Mouse (Mus musculus): ENCODE results near the gene Nudt13. TPM values are rescaled to one million over a fixed set of nuclear protein-coding genes. Genes with fewer than 3 reads are reported as not detected.

The Nudt13 gene
- polyA plus RNA-seq, 1 experiment from 2014 or later = 12.6 TPM

GRCm38 (mm10) chr14:20347991-20348541, 53.6 kb downstream of the Nudt13 start, which contains the start of the genes Ecd and Fam149b:
TSS of gene Ecd (minus strand) at chr14:20348121.
TSS of gene Fam149b (plus strand) at chr14:20348162.
- Histone ChIP-seq H3K4me2 (replicated peaks; ENCODE audit: low read depth, low read length) (peak within 1 kb of the TSS; percentile 63), H3K36me3 (ENCODE audit: insufficient read depth, low read length) (no peaks in the 10 kb centered on the region), H3K9ac (replicated peaks; ENCODE audit: low read depth) (peak within 1 kb of the TSS; percentile 88), H3K27me3 (replicated peaks; ENCODE audit: insufficient read depth, low read length) (no peaks in the 10 kb centered on the region), H3K27ac (ENCODE audit: low read length) (peak within 1 kb of the TSS; percentile 93), H3K4me3 (ENCODE audit: low read depth, low read length) (peak within 1 kb of the TSS; percentile 67), H3K4me1 (ENCODE audit: insufficient read depth, low read depth, low read length) (0 out of 2 replicates have a peak, but pooled peaks cover 3% of the 10 kb centered on the region), H3K9me3 (ENCODE audit: low read length) (no peaks in the 10 kb centered on the region)
- no peak for TF ChIP-seq EP300 (IDR thresholded peaks at IDR 0.05)
- peak; percentile 67 for TF ChIP-seq CTCF (IDR thresholded peaks at IDR 0.05)
- 1% methylated on average over 30 of the region's 42 CpGs for WGBS
- DNase-seq (ENCODE audit: low spot score) (peak; percentile 97), ATAC-seq (peak; percentile 99)

GRCm38 (mm10) chr14:20363230-20363629, 68.7 kb downstream of the Nudt13 start:
- DNase-seq (ENCODE audit: low spot score) (peak; percentile 16), ATAC-seq (peak; percentile 30; the same call in 1 of the 2 replicates)
- H3K4me3 ChIP-seq (ENCODE audit: low read depth, low read length) = no peak overlapping the region
- WGBS = 88% methylated on average over 4 of the region's 4 CpGs
- no peaks in the 10 kb centered on the region for H3K9me3 ChIP-seq (ENCODE audit: low read length)
- H3K36me3 ChIP-seq (ENCODE audit: insufficient read depth, low read length) = peaks cover 35% of the 10 kb centered on the region
- no peak overlapping the region for H3K9ac ChIP-seq (replicated peaks; ENCODE audit: low read depth)
- H3K4me1 ChIP-seq (ENCODE audit: insufficient read depth, low read depth, low read length) = no peaks in the 10 kb centered on the region
- H3K4me2 ChIP-seq (replicated peaks; ENCODE audit: low read depth, low read length) = no peak overlapping the region
- H3K27ac ChIP-seq (ENCODE audit: low read length) = no peak overlapping the region
- H3K27me3 ChIP-seq (replicated peaks; ENCODE audit: insufficient read depth, low read length) = no peaks in the 10 kb centered on the region
- TF ChIP-seq EP300 (IDR thresholded peaks at IDR 0.05) (no peak), CTCF (IDR thresholded peaks at IDR 0.05) (no peak)

Other genes with a start within 250 kb of the Nudt13 start
- gene Saysd1, start 156.2 kb upstream of the Nudt13 start, polyA plus RNA-seq (2015; fragmentation: Nextera tagmentation; extraction: Ambion mirVana) = 18.6 and 18.9 TPM in 2 replicates
- gene Kcnk5, start 112.9 kb upstream of the Nudt13 start, polyA plus RNA-seq (2015; fragmentation: Nextera tagmentation; extraction: Ambion mirVana) = 4.5 and 5.2 TPM in 2 replicates
- gene Kcnk16, start 25.5 kb upstream of the Nudt13 start, polyA plus RNA-seq (2015; fragmentation: Nextera tagmentation; extraction: Ambion mirVana) = 0.20 TPM in 1 of 2 replicates, not detected in the other
- gene Ecd, start 53.4 kb downstream of the Nudt13 start, polyA plus RNA-seq (2015; fragmentation: Nextera tagmentation; extraction: Ambion mirVana) = 19.0 and 19.1 TPM in 2 replicates
- gene Fam149b, start 53.5 kb downstream of the Nudt13 start, polyA plus RNA-seq (2015; fragmentation: Nextera tagmentation; extraction: Ambion mirVana) = 14.7 and 16.9 TPM in 2 replicates
- 34.7 and 37.9 TPM in 2 replicates for gene Dnajc9, start 94.2 kb downstream of the Nudt13 start, polyA plus RNA-seq (2015; fragmentation: Nextera tagmentation; extraction: Ambion mirVana)
- gene Mrps16, start 98.9 kb downstream of the Nudt13 start, polyA plus RNA-seq (2015; fragmentation: Nextera tagmentation; extraction: Ambion mirVana) = 58.5 and 64.4 TPM in 2 replicates
- 3.7 and 4.0 TPM in 2 replicates for gene Cfap70, start 157.5 kb downstream of the Nudt13 start, polyA plus RNA-seq (2015; fragmentation: Nextera tagmentation; extraction: Ambion mirVana)
- 52.9 and 56.9 TPM in 2 replicates for gene Anxa7, start 185.4 kb downstream of the Nudt13 start, polyA plus RNA-seq (2015; fragmentation: Nextera tagmentation; extraction: Ambion mirVana)
- gene Mss51, start 202.2 kb downstream of the Nudt13 start, polyA plus RNA-seq (2015; fragmentation: Nextera tagmentation; extraction: Ambion mirVana) = 0.20 and 0.38 TPM in 2 replicates